Mouse (Mus musculus): ENCODE results near the gene Alk.

The Alk gene

GRCm38 (mm10) chr17:72021733-72022669, 582.4 kb downstream of the Alk start:
- DNase-seq (ENCODE audit: low read depth), result no peak

- DNase-seq (ENCODE audit: low read depth), result no peak
Measured at GRCm38 (mm10) chr17:72017329-72017728, 587.1 kb downstream of the Alk start.

GRCm38 (mm10) chr17:72015253-72015652, 589.2 kb downstream of the Alk start:
- no peak for DNase-seq (ENCODE audit: low read depth)

- no peak for DNase-seq (ENCODE audit: low read depth)
Measured at GRCm38 (mm10) chr17:72012775-72013174, 591.7 kb downstream of the Alk start.

GRCm38 (mm10) chr17:72009836-72010235, 594.6 kb downstream of the Alk start:
- no peak for DNase-seq (ENCODE audit: low read depth)

DNA sequence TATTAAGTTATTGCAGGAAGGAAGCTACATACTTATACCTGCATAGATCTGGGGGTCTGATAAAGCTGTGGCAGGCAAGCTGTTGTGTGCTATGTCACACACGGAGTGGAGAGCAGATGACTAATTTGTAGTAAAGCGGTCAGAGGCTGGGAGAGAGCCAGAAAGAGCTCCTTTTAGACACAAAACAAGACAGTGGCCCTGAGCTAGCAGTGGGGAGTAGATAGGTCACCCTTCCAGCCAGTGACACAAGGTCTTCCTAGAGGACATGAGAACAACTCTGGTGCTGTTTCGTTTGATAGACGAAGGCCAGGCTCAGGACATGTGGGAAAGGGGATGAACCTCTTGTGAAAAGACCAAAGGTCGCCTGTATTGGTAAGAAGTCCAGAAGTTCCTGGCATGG, 596.0 kb downstream of the Alk start:
- DNase-seq (ENCODE audit: low read depth), result no peak

DNA sequence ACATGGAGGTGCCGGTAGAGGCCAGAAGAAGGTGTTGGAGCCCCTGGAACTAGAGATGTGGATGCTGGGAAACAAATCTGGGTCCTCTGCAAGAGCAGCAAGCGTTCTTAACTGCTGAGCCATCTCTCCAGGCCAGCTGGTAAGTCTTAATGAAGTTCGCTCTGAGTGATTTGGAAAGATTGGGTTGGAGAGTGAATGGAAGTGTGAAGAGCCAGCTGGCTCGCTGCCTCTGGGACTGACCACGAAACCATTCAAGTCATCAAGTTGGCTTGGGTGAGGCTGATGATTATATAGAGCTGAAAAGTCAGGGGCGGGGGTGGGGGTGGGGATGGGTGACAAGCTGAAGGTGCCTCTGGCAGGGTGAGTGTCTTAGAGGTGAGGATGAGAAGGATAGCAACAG, 599.1 kb downstream of the Alk start:
- no peak for DNase-seq (ENCODE audit: low read depth)

DNA sequence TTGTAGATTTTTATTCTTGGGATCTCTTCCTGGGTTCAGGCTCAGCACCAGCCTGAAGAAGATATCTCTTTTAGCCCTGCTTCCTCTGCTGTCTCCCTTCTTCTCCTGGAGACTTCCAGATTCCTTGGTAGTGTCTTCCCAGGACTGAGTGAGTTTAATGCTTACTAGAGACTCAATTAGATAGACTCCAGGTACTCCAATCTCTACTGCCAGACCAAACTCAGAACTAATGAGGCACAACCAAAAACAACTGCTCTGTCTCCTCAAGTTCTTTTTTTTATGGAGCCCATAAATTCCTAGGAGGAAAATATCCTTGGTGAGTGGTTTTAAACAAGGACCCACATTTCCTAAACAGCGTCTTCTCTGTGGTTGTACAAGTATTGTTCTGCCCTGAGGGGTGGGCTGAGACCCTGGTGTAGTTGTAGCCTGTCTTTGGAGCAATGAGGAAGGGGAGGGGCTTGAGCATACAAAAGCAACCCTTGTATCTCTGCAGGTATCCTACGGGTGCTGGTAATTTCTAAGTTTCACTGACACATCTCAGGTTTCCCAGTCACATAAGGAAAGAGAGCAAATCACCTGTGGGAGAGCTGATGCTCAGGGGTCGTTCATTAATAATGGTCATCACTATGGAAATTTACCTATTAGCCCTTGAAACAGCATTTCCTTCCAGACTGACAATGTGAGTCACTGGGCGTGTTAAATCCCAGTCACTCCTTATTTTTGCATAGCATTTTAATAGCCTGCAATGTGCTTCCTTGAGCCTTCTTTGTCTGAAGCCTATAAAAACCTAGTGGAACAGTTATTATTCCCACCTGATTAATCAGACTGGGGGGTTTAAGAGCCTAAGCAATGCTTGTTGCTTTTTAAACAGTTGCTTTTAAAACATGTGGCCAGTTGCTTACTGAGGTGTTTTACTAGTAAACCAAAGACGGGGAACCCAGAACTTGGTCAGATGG, 604.6 kb downstream of the Alk start:
- no peak for DNase-seq (ENCODE audit: low read depth)

GRCm38 (mm10) chr17:71997680-71998079, 606.7 kb downstream of the Alk start:
- DNase-seq (ENCODE audit: low read depth), result no peak

DNA sequence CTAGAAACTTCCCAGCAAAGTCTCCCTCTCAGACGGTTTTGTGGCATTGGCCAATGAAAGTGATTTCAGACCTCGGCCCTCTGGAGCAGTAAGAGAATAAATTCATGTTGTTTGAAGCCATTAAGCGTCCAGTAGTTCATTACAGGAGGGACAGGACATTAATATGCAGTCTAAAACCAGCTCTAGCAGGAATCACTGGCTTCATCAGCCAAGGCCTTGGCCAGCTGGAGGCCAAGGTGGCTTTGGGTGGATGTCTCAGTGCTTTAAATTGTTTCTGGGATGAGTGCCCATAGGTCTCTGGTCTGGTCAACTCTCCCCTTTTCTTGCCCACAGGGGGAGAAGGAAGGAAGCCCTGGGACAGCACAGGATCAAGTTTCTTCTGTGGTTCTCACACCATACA, 608.9 kb downstream of the Alk start:
- no peak for DNase-seq (ENCODE audit: low read depth)

DNA sequence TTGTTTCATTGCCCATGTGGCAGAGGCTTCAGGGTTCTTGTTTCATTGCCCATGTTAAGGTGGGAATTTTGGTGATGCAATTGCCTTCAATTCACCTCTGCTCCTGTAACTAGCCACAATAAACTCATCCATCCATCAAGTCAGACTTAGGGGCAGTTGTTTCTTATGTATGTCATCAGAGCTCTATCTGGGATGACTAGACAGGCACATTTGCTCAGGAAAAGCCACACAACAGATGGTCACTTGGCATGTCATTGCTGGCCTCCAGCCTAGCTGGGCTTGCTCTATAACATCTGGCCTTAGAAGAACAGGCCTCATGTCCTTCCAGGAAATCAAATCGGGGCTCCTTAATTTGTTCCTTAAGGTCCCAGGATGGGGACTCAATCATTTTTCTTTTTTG, 610.3 kb downstream of the Alk start:
- DNase-seq (ENCODE audit: low read depth), result no peak

GRCm38 (mm10) chr17:71993011-71993410, 611.4 kb downstream of the Alk start:
- no peak for DNase-seq (ENCODE audit: low read depth)

GRCm38 (mm10) chr17:71991260-71991659, 613.2 kb downstream of the Alk start:
- DNase-seq (ENCODE audit: low read depth), result no peak

DNA sequence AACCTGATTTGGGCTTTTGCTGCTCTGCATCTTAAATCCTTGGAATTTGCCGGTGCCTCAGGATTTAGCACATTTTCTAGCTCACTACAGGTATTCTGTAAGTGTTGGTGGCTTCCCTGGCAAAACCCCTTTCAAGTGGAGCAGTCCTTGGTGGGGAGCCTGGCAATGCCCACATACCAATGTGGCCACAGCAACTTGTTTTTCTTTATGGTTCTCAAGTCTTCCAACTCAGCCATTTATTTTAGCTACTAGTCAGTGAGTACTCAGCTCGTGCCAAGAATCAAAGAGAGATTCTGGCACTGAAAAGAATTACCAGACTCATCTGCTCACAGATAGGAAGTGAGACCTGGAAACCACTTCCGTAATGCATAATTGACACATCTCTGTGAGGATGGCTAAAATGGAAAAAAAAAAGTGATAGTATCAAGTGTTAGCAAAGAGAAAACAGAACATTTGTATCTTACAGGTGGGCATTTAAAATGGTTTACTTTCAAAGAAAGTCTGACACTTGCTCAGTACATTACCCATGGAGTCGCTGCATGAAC, 614.2 kb downstream of the Alk start:
- peak; percentile 59 for DNase-seq (ENCODE audit: low read depth)

GRCm38 (mm10) chr17:71988736-71989569, 615.5 kb downstream of the Alk start:
- no peak for DNase-seq (ENCODE audit: low read depth)

DNA sequence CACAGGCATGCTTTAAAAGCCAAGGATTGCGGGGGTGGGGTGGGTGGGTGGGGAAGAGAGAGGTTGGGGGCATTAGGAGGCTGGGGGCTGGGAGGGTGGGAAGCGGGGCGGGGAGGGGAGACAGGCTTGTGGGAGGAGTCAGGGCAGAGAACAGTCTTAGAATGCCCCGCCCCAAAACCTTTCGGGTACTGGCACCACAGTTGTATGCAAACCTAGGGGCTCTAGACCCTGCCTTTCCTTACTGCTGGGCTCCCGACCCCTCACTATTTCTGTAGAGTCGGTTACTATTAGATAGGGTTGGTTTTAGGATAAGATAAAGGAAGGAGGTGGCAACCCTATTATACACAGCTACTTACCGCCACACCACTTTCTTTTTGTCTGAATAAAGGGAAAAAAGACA, 617.4 kb downstream of the Alk start:
- no peak for DNase-seq (ENCODE audit: low read depth)

DNA sequence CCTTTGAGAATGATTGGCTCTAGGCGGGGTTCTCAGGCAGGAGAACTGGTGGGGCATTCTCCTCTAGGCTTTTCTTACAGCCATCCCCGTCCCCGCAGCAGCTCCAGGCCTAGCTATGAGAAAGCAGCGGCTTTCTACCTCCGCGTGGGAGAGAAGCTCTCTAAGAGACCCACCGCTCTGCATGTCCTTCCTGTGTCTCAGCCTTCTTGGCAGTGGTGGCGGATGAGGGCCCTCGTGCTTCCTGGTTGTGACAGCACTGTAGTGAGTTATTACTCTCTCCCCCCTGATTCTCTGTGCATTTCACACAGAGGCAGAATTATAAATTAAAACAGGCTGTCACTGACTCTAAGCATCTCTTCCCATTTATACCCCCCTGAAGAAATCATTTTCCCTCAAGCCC, 618.0 kb downstream of the Alk start:
- peak; percentile 68 for DNase-seq (ENCODE audit: low read depth)

GRCm38 (mm10) chr17:71981177-71981576, 623.2 kb downstream of the Alk start:
- DNase-seq (ENCODE audit: low read depth), result no peak

DNA sequence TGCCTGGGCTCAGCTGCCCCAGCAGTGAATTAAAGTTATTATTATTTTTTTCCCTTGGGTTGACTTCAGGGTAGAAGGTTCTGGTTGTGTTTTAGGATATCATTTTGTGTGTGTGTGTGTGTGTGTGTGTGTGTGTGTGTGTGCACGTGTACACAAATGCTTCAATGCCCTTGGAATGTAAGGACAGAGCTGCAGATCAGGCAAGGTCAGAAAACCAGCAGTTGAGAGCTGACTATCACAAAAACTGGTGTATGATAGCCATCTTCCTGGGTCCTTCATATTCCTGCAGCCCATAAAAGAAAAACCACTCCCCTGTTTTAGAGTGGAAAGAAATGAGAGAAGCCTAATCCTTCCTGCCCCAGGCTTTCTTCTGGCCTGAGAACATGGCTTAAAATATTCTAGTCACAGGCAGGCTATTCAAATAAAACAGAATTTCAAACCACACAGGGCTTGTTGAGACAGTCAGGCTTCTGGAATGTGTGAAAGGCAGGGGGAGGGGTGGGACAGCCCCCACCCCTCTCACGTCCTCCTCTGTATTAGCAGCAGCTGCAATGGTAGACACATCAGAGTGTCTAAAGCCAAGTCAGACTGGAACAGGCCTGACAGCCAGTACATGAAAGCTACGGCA, 623.8 kb downstream of the Alk start:
- DNase-seq (ENCODE audit: low read depth), result no peak

GRCm38 (mm10) chr17:71979137-71979536, 625.3 kb downstream of the Alk start:
- DNase-seq (ENCODE audit: low read depth), result no peak

- DNase-seq (ENCODE audit: low read depth), result no peak
Measured at GRCm38 (mm10) chr17:71976661-71977060, 627.8 kb downstream of the Alk start.
